Comparison of ENCODE assay signal across 29 mouse cellular contexts in genomic region chr9:67834535-67834934, GRCm38 (mm10). TPM values are rescaled to one million over a fixed set of nuclear protein-coding genes. Genes with fewer than 3 reads are reported as not detected.
"Had no signal": no experiment of that assay in that cellular context is flagged by ENCODE, and none has a peak within 500 bp of the region (broad histone marks: within the 10 kb centered on the region; RNA-seq: fewer than 3 reads in every experiment).

No protein-coding gene starts in this region.

- H3K9ac ChIP-seq: embryonic facial prominence, embryonic 12.5 days; embryonic facial prominence, embryonic 13.5 days; embryonic facial prominence, embryonic 15.5 days; forebrain, embryonic 12.5 days; forebrain, embryonic 13.5 days; forebrain, embryonic 15.5 days; forebrain, postnatal 0 days had no signal

- H3K36me3 ChIP-seq: embryonic facial prominence, embryonic 10.5 days; embryonic facial prominence, embryonic 12.5 days; embryonic facial prominence, embryonic 13.5 days; embryonic facial prominence, embryonic 15.5 days; forebrain, embryonic 10.5 days; forebrain, embryonic 12.5 days; forebrain, embryonic 15.5 days had no signal

- H3K4me3 ChIP-seq: embryonic facial prominence, embryonic 10.5 days; embryonic facial prominence, embryonic 12.5 days; embryonic facial prominence, embryonic 13.5 days; embryonic facial prominence, embryonic 15.5 days; erythroblast, embryonic 14.5 days; forebrain, embryonic 10.5 days; forebrain, embryonic 12.5 days; forebrain, embryonic 13.5 days; forebrain, embryonic 15.5 days; gastrocnemius, adult 2 months; heart, adult 2 months had no signal

- H3K9me3 ChIP-seq: embryonic facial prominence, embryonic 12.5 days; embryonic facial prominence, embryonic 13.5 days; embryonic facial prominence, embryonic 15.5 days; forebrain, embryonic 10.5 days; forebrain, embryonic 12.5 days; forebrain, embryonic 13.5 days; forebrain, embryonic 15.5 days had no signal

- H3K27ac ChIP-seq: embryonic facial prominence, embryonic 10.5 days; embryonic facial prominence, embryonic 12.5 days; embryonic facial prominence, embryonic 13.5 days; embryonic facial prominence, embryonic 15.5 days; forebrain, embryonic 10.5 days; forebrain, embryonic 12.5 days; forebrain, embryonic 13.5 days; forebrain, embryonic 15.5 days; gastrocnemius, adult 2 months; heart, adult 2 months had no signal

- H3K4me2 ChIP-seq: embryonic facial prominence, embryonic 12.5 days; embryonic facial prominence, embryonic 13.5 days; embryonic facial prominence, embryonic 15.5 days; forebrain, embryonic 12.5 days; forebrain, embryonic 13.5 days; forebrain, embryonic 15.5 days had no signal

- DNase-seq: cerebellum, adult 8-10 months; cerebellum, adult 9-10 months; cerebellum, adult 9-11 months; cerebellum, postnatal 10 days; cerebellum, postnatal 14 days; cerebellum, postnatal 25 days; cerebellum, postnatal 36 days; embryo, embryonic 11 days; forebrain, postnatal 0 days; gastrocnemius, adult 2 months; gastrocnemius, postnatal 10 days; gastrocnemius, postnatal 14 days; gastrocnemius, postnatal 25 days; gastrocnemius, postnatal 36 days; heart, adult 18-20 months; heart, adult 2 months had no signal

- ATAC-seq: forebrain, embryonic 13.5 days; forebrain, embryonic 14.5 days; forebrain, embryonic 15.5 days; forebrain, embryonic 16.5 days; forebrain, postnatal 0 days had no signal

RNA-seq across cellular contexts. Expression of gene C2cd4a, which starts 2.4 kb away (rescaled TPM):
- polyA plus RNA-seq: embryonic facial prominence, embryonic 10.5 days; embryonic facial prominence, embryonic 11.5 days; forebrain, embryonic 10.5 days; forebrain, embryonic 12.5 days; forebrain, embryonic 13.5 days; forebrain, embryonic 16.5 days; gonadal fat pad, adult 2 months had no signal
